Mouse (Mus musculus): Measurements from ENCODE around the gene Nlk. TPM values are rescaled to one million over a fixed set of nuclear protein-coding genes. Genes with fewer than 3 reads are reported as not detected.
"Not testable (repeated sequence)": the region's sequence is repeated elsewhere in the genome, so short reads cannot be mapped to it uniquely, and the experiment has no call there.

Nlk gene
- polyA plus RNA-seq, 1 experiment: 5.0 TPM

DNA sequence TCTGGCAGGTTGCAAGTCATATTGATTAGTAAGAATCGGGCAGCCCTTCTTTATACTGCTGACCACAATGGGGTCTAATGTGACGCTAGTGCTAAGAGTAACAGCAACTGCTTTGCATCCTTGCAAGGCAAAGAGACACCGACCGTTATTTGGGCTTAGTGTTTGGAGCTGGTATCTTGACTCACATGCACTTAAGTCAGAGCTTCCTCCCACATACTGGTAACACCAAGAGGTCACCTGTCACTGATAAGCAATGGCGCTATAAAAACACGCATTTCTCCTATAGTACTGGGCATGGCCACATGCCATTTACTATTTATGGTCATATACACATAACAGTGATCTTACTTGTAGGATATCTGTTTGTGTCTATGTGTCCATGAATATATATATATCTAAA lies 114.3 kb downstream of the Nlk start:
- TF ChIP-seq SRF (IDR thresholded peaks at IDR 0.05; ENCODE audit: control insufficient read depth, insufficient read length, low read depth) (no peak), MYOD1 (IDR thresholded peaks at IDR 0.05; ENCODE audit: control insufficient read depth in 1 of 3, insufficient read length in 2 of 3, low read depth in 2 of 3) (no peak), POLR2A (IDR thresholded peaks at IDR 0.05; ENCODE audit: insufficient read length, low read depth) (no peak), CEBPB (IDR thresholded peaks at IDR 0.05; ENCODE audit: insufficient read depth, poor library complexity, severe bottlenecking) (no peak), USF1 (IDR thresholded peaks at IDR 0.05; ENCODE audit: low read depth) (no peak), TCF3 (IDR thresholded peaks at IDR 0.05; ENCODE audit: insufficient read length, low read depth) (no peak), E2F4 (IDR thresholded peaks at IDR 0.05; ENCODE audit: insufficient read depth) (no peak), POLR2AphosphoS2 (IDR thresholded peaks at IDR 0.05; ENCODE audit: insufficient read length, low read depth) (no peak), TCF12 (IDR thresholded peaks at IDR 0.05; ENCODE audit: insufficient read depth, poor library complexity, severe bottlenecking) (no peak), MAX (IDR thresholded peaks at IDR 0.05; ENCODE audit: low read depth) (no peak)
- no peak overlapping the region for H3K4me2 ChIP-seq (ENCODE audit: low read depth)
- H3ac ChIP-seq (ENCODE audit: control insufficient read depth, insufficient read length): no peak overlapping the region
- no peak overlapping the region for H3K4me3 ChIP-seq
- H3K79me2 ChIP-seq (ENCODE audit: control insufficient read depth, insufficient read depth): no peaks in the 10 kb centered on the region
- H3K36me3 ChIP-seq (ENCODE audit: control insufficient read depth, insufficient read depth): peaks cover 18% of the 10 kb centered on the region
- H3K27me3 ChIP-seq (ENCODE audit: control insufficient read depth, insufficient read depth, insufficient read length): no peaks in the 10 kb centered on the region

DNA sequence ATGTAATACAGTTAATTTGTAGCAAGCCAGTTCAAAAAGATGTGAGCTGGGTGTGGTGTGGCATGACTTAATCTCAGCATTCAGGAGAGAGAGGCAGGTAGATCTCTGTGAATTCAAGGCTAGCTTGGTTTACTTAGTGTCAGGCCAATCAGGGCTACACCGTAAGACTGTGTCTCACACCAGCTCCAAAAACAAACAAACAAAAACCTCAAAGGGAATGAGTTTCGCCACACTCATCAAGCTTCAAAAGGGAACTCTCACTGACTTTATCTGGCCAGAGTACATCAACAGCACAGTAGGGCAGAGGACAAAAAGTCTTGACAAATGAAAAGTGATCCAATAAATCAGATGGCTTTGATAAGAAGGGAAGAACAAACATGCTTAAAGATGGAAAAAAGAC lies 122.2 kb downstream of the Nlk start:
- Histone ChIP-seq H3K27me3 (ENCODE audit: control insufficient read depth, insufficient read depth, insufficient read length) (no peaks in the 10 kb centered on the region), H3K4me2 (ENCODE audit: low read depth) (no peak overlapping the region), H3K4me3 (no peak overlapping the region), H3K36me3 (ENCODE audit: control insufficient read depth, insufficient read depth) (peaks cover 23% of the 10 kb centered on the region), H3K79me2 (ENCODE audit: control insufficient read depth, insufficient read depth) (no peaks in the 10 kb centered on the region), H3ac (ENCODE audit: control insufficient read depth, insufficient read length) (no peak overlapping the region)
- TF ChIP-seq SRF (IDR thresholded peaks at IDR 0.05; ENCODE audit: control insufficient read depth, insufficient read length, low read depth) (no peak), MYOG (IDR thresholded peaks at IDR 0.05; ENCODE audit: control insufficient read depth in 1 of 3, insufficient read depth in 1 of 3, insufficient read length in 2 of 3, low read depth in 2 of 3) (no peak)

DNA sequence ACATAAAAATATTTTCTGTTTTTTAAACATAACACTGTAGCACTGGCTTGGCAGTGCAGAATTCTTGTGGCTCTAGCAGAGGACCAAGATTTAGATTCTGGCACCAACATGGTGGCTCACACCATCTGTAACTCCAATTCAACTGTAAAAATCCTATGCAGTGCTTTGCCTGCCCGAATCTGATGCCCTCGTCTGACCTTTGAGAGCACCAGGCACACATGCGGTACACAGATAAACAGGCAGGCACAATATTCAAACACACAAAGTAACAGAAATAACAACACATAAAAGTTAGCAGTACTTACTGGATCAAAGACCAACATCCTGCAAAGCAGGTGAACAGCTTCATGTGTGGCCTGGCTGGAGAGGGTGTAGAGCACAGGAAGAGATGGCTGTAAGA lies 122.6 kb downstream of the Nlk start:
- Histone ChIP-seq H3K27me3 (ENCODE audit: control insufficient read depth, insufficient read depth, insufficient read length) (no peaks in the 10 kb centered on the region), H3K4me3 (no peak overlapping the region), H3K4me2 (ENCODE audit: low read depth) (no peak overlapping the region), H3K36me3 (ENCODE audit: control insufficient read depth, insufficient read depth) (peaks cover 23% of the 10 kb centered on the region), H3ac (ENCODE audit: control insufficient read depth, insufficient read length) (no peak overlapping the region), H3K79me2 (ENCODE audit: control insufficient read depth, insufficient read depth) (no peaks in the 10 kb centered on the region)
- TF ChIP-seq POLR2AphosphoS2 (IDR thresholded peaks at IDR 0.05; ENCODE audit: insufficient read length, low read depth) (no peak), USF1 (IDR thresholded peaks at IDR 0.05; ENCODE audit: low read depth) (no peak), MAX (IDR thresholded peaks at IDR 0.05; ENCODE audit: low read depth) (no peak), CEBPB (IDR thresholded peaks at IDR 0.05; ENCODE audit: insufficient read depth, poor library complexity, severe bottlenecking) (no peak), TCF12 (IDR thresholded peaks at IDR 0.05; ENCODE audit: insufficient read depth, poor library complexity, severe bottlenecking) (no peak), TCF3 (IDR thresholded peaks at IDR 0.05; ENCODE audit: insufficient read length, low read depth) (no peak), SRF (IDR thresholded peaks at IDR 0.05; ENCODE audit: control insufficient read depth, insufficient read length, low read depth) (no peak), MYOD1 (IDR thresholded peaks at IDR 0.05; ENCODE audit: control insufficient read depth in 1 of 3, insufficient read length in 2 of 3, low read depth in 2 of 3) (no peak)

DNA sequence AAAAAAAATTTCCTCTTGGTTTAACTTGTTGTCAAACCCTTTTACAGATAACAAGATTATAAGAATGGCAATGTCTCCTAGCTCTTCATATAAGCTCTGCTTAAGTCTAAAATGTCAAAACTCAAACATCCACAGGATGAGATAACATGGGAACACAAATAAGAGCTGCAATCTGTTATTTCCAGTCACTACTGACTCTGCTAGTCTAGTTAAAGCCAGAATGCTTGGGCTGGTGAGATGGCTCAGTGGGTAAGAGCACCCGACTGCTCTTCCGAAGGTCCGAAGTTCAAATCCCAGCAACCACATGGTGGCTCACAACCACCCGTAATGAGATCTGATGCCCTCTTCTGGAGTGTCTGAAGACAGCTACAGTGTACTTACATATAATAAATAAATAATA lies 123.1 kb downstream of the Nlk start:
- H3K4me2 ChIP-seq (ENCODE audit: low read depth); H3K27me3 ChIP-seq (ENCODE audit: control insufficient read depth, insufficient read depth, insufficient read length); H3K79me2 ChIP-seq (ENCODE audit: control insufficient read depth, insufficient read depth); H3K4me3 ChIP-seq; H3ac ChIP-seq (ENCODE audit: control insufficient read depth, insufficient read length): not testable (repeated sequence)
- H3K36me3 ChIP-seq (ENCODE audit: control insufficient read depth, insufficient read depth): peaks cover 23% of the 10 kb centered on the region

DNA sequence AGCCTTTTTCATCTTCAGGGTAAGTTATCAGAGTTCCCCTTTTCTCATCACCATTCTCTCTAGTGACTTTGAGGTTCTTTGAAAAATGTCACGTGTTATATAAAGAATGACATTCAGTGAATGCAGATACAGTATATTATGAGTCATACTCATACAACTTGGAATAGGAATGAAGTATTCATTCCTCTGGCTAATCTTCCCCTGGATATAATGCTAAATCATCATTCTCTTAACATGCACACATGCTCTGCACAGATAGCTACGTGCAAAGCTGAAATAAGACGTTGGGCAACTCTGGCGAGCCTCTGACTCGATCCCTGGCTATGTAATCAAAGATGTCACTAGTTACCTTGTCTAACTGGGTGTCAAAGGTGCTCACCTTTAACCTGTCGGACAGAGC lies 125.3 kb downstream of the Nlk start:
- H3K27me3 ChIP-seq (ENCODE audit: control insufficient read depth, insufficient read depth, insufficient read length): no peaks in the 10 kb centered on the region
- no peak for TF ChIP-seq MYOG (IDR thresholded peaks at IDR 0.05; ENCODE audit: control insufficient read depth in 1 of 3, insufficient read depth in 1 of 3, insufficient read length in 2 of 3, low read depth in 2 of 3)
- no peak for TF ChIP-seq USF1 (IDR thresholded peaks at IDR 0.05; ENCODE audit: low read depth)
- no peak for TF ChIP-seq TCF12 (IDR thresholded peaks at IDR 0.05; ENCODE audit: insufficient read depth, poor library complexity, severe bottlenecking)
- TF ChIP-seq CEBPB (IDR thresholded peaks at IDR 0.05; ENCODE audit: insufficient read depth, poor library complexity, severe bottlenecking): no peak
- no peak for TF ChIP-seq REST (IDR thresholded peaks at IDR 0.05; ENCODE audit: insufficient read depth, insufficient read length)
- no peak for TF ChIP-seq POLR2AphosphoS2 (IDR thresholded peaks at IDR 0.05; ENCODE audit: insufficient read length, low read depth)
- no peak for TF ChIP-seq MAX (IDR thresholded peaks at IDR 0.05; ENCODE audit: low read depth)
- no peak for TF ChIP-seq MYOD1 (IDR thresholded peaks at IDR 0.05; ENCODE audit: control insufficient read depth in 1 of 3, insufficient read length in 2 of 3, low read depth in 2 of 3)
- TF ChIP-seq E2F4 (IDR thresholded peaks at IDR 0.05; ENCODE audit: insufficient read depth): no peak
- peaks cover 26% of the 10 kb centered on the region for H3K36me3 ChIP-seq (ENCODE audit: control insufficient read depth, insufficient read depth)
- no peak overlapping the region for H3K4me3 ChIP-seq
- H3K4me2 ChIP-seq (ENCODE audit: low read depth): no peak overlapping the region
- H3K79me2 ChIP-seq (ENCODE audit: control insufficient read depth, insufficient read depth): no peaks in the 10 kb centered on the region
- no peak overlapping the region for H3ac ChIP-seq (ENCODE audit: control insufficient read depth, insufficient read length)

DNA sequence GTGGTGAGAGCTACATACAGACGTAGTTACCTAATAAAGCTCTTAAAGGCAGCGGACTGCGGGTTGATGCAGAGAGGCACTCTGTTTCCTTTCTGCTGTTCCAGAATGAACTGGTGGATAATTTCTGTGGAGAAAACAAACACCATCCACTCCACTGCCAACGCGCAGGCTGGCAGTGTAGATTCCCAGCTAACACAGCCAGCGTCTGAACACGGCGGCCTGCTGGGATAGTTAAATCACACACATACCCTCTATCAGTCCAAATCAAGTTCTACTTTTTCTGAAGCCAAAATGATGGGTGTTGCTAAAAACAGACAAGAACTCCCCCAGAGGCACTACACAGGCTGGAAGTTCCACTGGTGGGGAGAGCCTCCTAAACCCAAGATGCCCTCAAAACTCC lies 125.7 kb downstream of the Nlk start:
- H3K79me2 ChIP-seq (ENCODE audit: control insufficient read depth, insufficient read depth): no peaks in the 10 kb centered on the region
- no peak overlapping the region for H3K4me3 ChIP-seq
- no peaks in the 10 kb centered on the region for H3K27me3 ChIP-seq (ENCODE audit: control insufficient read depth, insufficient read depth, insufficient read length)
- no peak overlapping the region for H3K4me2 ChIP-seq (ENCODE audit: low read depth)
- H3ac ChIP-seq (ENCODE audit: control insufficient read depth, insufficient read length): no peak overlapping the region
- peaks cover 26% of the 10 kb centered on the region for H3K36me3 ChIP-seq (ENCODE audit: control insufficient read depth, insufficient read depth)
- TF ChIP-seq SRF (IDR thresholded peaks at IDR 0.05; ENCODE audit: control insufficient read depth, insufficient read length, low read depth) (no peak), POLR2AphosphoS2 (IDR thresholded peaks at IDR 0.05; ENCODE audit: insufficient read length, low read depth) (no peak), TCF3 (IDR thresholded peaks at IDR 0.05; ENCODE audit: insufficient read length, low read depth) (no peak), POLR2A (IDR thresholded peaks at IDR 0.05; ENCODE audit: insufficient read length, low read depth) (no peak), MYOD1 (IDR thresholded peaks at IDR 0.05; ENCODE audit: control insufficient read depth in 1 of 3, insufficient read length in 2 of 3, low read depth in 2 of 3) (no peak), USF1 (IDR thresholded peaks at IDR 0.05; ENCODE audit: low read depth) (no peak), REST (IDR thresholded peaks at IDR 0.05; ENCODE audit: insufficient read depth, insufficient read length) (no peak), MAX (IDR thresholded peaks at IDR 0.05; ENCODE audit: low read depth) (no peak), E2F4 (IDR thresholded peaks at IDR 0.05; ENCODE audit: insufficient read depth) (no peak), TCF12 (IDR thresholded peaks at IDR 0.05; ENCODE audit: insufficient read depth, poor library complexity, severe bottlenecking) (no peak), MYOG (IDR thresholded peaks at IDR 0.05; ENCODE audit: control insufficient read depth in 1 of 3, insufficient read depth in 1 of 3, insufficient read length in 2 of 3, low read depth in 2 of 3) (no peak), CEBPB (IDR thresholded peaks at IDR 0.05; ENCODE audit: insufficient read depth, poor library complexity, severe bottlenecking) (no peak)
